Comparison of ENCODE assay signal across 8 mouse cellular contexts in the genomic region with DNA sequence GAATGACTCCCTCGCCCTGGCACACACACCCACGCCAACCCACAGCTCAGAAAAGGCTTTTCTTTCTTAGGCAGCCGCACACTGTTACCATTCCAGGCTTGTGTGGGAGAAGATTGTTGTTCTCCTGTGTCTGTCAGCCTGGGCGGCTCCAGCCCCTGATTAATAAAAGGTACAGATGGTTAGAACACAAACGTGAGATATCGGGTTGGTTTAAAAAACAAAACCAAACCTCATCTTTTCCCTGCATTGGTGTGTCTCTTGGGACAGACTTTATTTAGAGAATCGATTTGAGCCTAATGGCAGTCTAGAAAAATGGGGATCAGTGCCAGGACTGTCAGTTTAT. TPM values are rescaled to one million over a fixed set of nuclear protein-coding genes. Genes with fewer than 3 reads are reported as not detected.
A peak's percentile ranks its signal among the peaks of the same experiment; 100 is the strongest.
DNase-seq lines count a peak whose midpoint lies in the region; ATAC-seq and TF ChIP-seq lines count a peak whose summit lies in the region.

No protein-coding gene starts in this region.

- no peaks in the 10 kb centered on the region for H3K9me3 ChIP-seq in neural tube, embryonic 14.5 days (ENCODE audit: control insufficient read depth, low read length)

- peak overlapping the region; percentile 87 for H3K27ac ChIP-seq in liver, adult 2 months (replicated peaks; ENCODE audit: insufficient read depth, low read depth, low read length)
- peak overlapping the region; percentile 88 for H3K27ac ChIP-seq in neural tube, embryonic 14.5 days (ENCODE audit: low read depth, low read length)

- peak overlapping the region; percentile 71 for H3K4me2 ChIP-seq in neural tube, embryonic 14.5 days (ENCODE audit: low read depth, low read length)

- peak overlapping the region; percentile 44 for H3K9ac ChIP-seq in liver, adult 2 months (ENCODE audit: low read depth, low read length)
- H3K9ac ChIP-seq in neural tube, embryonic 14.5 days (replicated peaks; ENCODE audit: low read depth, low read length): peak overlapping the region; percentile 84

- H3K36me3 ChIP-seq in liver, adult 2 months (ENCODE audit: control insufficient read depth, insufficient read depth, low read length): no peaks in the 10 kb centered on the region
- H3K36me3 ChIP-seq in neural tube, embryonic 14.5 days (ENCODE audit: control insufficient read depth, insufficient read depth, low read length): no peaks in the 10 kb centered on the region

- H3K79me2 ChIP-seq in liver, adult 2 months (ENCODE audit: control insufficient read depth, insufficient read depth, low read length): peaks cover 3% of the 10 kb centered on the region; the same call in 1 of the 2 replicates

- H3K4me1 ChIP-seq in liver, adult 2 months (ENCODE audit: control insufficient read depth, insufficient read depth, low read length): peaks cover 3% of the 10 kb centered on the region; the same call in 1 of the 2 replicates
- peaks cover 5% of the 10 kb centered on the region; the same call in 1 of the 2 replicates for H3K4me1 ChIP-seq in neural tube, embryonic 14.5 days (ENCODE audit: control insufficient read depth, insufficient read depth, low read length)

- no peaks in the 10 kb centered on the region for H3K27me3 ChIP-seq in liver, adult 2 months (ENCODE audit: control insufficient read depth, insufficient read depth, low read length)
- H3K27me3 ChIP-seq in neural tube, embryonic 14.5 days (ENCODE audit: control insufficient read depth, insufficient read depth, low read length): no peaks in the 10 kb centered on the region

- peak; percentile 9 for DNase-seq in gastrocnemius, postnatal 10 days
- DNase-seq in gastrocnemius, postnatal 25 days: no peak
- peak; percentile 21 to 28 for DNase-seq in cerebellum, adult 18-20 months
- DNase-seq in frontal cortex, postnatal 10 days (ENCODE audit: low spot score in 2 of 2): peak; percentile 25 to 33
- peak; percentile 22 for DNase-seq in kidney, postnatal 10 days
- DNase-seq in liver, adult 2 months (ENCODE audit: extremely low read depth, low read depth, low spot score): peak; percentile 70

- no peak for TF ChIP-seq POLR2A in liver, adult 2 months (IDR thresholded peaks at IDR 0.05; ENCODE audit: extremely low read depth, insufficient read depth, low read length)

- H3K4me3 ChIP-seq in liver, adult 2 months (ENCODE audit: insufficient read depth, low read depth, low read length): peak overlapping the region; percentile 87; the same call in 1 of the 2 replicates
- peak overlapping the region; percentile 86 for H3K4me3 ChIP-seq in neural tube, embryonic 14.5 days (ENCODE audit: low read depth, low read length)

- ATAC-seq in neural tube, embryonic 14.5 days (ENCODE audit: low read depth): 0 out of 2 replicates have a peak, but pooled peaks have one; percentile 31
- no peak for ATAC-seq in activated CD4-positive, CD25-positive, alpha-beta regulatory T cell, adult 4 months

- no peak for TF ChIP-seq CTCF in liver, adult 2 months (IDR thresholded peaks at IDR 0.05; ENCODE audit: low read depth, low read length)

- WGBS in liver, adult 2 months: 3% methylated on average over 7 of the region's 7 CpGs
- WGBS in neural tube, embryonic 14.5 days: 3% methylated on average over 7 of the region's 7 CpGs

RNA-seq across cellular contexts. Expression of a gene that starts 0.9 kb away (rescaled TPM):
- total RNA-seq in gastrocnemius, postnatal 10 days (2021): 10 to 100 TPM; 53.2 to 53.4 TPM
- 10 to 100 TPM; 34.6 to 41.3 TPM for total RNA-seq in gastrocnemius, postnatal 25 days (2021)
- total RNA-seq in liver, adult 2 months (2014; rRNA removed): 23.1 and 27.7 TPM in 2 replicates
- 3.4 and 4.0 TPM in 2 replicates for polyA plus RNA-seq in liver, adult 2 months (2012; rRNA removed)
- polyA plus RNA-seq in neural tube, embryonic 14.5 days (2014; fragmentation: Nextera tagmentation; extraction: Ambion mirVana): 18.3 and 19.0 TPM in 2 replicates
- polyA plus RNA-seq in activated CD4-positive, CD25-positive, alpha-beta regulatory T cell, adult 4 months (2017; shearing (Covaris generic)): 1 to 10 TPM; 8.4 to 9.1 TPM
